Mouse (Mus musculus) small intestine, adult 10 weeks (tissue): ENCODE data around the gene Armh4. TPM values are rescaled to one million over a fixed set of nuclear protein-coding genes. Genes with fewer than 3 reads are reported as not detected.

Source experiments
- polyA plus RNA-seq: library from polyadenylated mRNA; stranded (reverse); fragments of 350-450 nt; fragmentation: Illumina TruSeq; extraction: RNeasy Lipid Tissue Mini Kit (QIAGEN cat#74804); gene quantifications from one replicate; pipeline ENCODE4 v1.2.3, GENCODE M21; 2014; ENCODE audit warnings: low replicate concordance

Gene Armh4
- polyA plus RNA-seq = 2.4 TPM

GRCm38 (mm10) chr14:49782715-49783531 lies at the start of gene Armh4:
Armh4 (minus strand) TSS chr14:49783383.

Other genes with a start within 250 kb of the Armh4 start
- not detected for gene Olfr722, start 118.6 kb upstream of the Armh4 start, polyA plus RNA-seq
- gene Olfr723, start 148.4 kb upstream of the Armh4 start, polyA plus RNA-seq = not detected
- not detected for gene Olfr724, start 179.9 kb upstream of the Armh4 start, polyA plus RNA-seq